Mouse (Mus musculus) lung, postnatal 0 days (tissue): ENCODE measurements around the gene Fancg.

Experiments
- CTCF ChIP-seq: IDR thresholded peaks from 2 replicates; pipeline ENCODE4 v1.5.1; 2016; ENCODE audit warnings: antibody characterized with exemption, mild to moderate bottlenecking
- EP300 ChIP-seq: IDR thresholded peaks from 2 replicates; pipeline ENCODE4 v1.6.1; 2016; ENCODE audit warnings: antibody characterized with exemption, mild to moderate bottlenecking, control low read depth

- TF ChIP-seq CTCF (peak; percentile 86), EP300 (no peak)
Measured at GRCm38 (mm10) chr4:42965039-42965719, 45.1 kb downstream of the Fancg start.
